Comparison of ENCODE assay signal across 1 mouse cellular context in the genomic region with DNA sequence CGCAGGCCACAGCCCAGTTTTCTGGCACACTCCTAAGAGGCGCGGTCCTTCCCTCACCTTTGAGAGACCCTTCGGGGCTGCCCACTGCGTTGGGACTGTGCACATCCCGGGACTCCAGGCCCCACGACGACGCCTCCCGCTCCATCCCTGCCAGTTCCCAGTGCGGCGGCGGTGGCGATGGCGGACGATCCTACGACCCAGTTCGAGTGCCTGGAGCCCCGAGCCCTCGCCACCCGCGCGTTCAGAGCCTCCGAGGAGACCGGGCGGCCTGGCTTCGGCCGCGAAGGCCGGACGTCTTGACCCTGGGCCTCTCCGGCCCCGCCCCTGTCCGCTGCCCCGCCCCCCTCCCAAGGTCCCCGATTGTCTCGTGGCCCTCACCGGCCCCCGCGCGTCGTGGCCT.
TF ChIP-seq lines count a peak whose summit lies in the region.

No protein-coding gene starts in this region.

TF ChIP-seq in MEL, 35 proteins besides CTCF, POLR2A, EP300 and RAD21:
- TF ChIP-seq CHD1 (IDR thresholded peaks at IDR 0.05; ENCODE audit: low read depth, low read length) (no peak), MAX (IDR thresholded peaks at IDR 0.05; ENCODE audit: low read length) (no peak), UBTF (IDR thresholded peaks at IDR 0.05; ENCODE audit: borderline replicate concordance, insufficient read depth, low read depth, low read length) (no peak)
TF ChIP-seq in MEL: peak in this region for 0.
